Mouse (Mus musculus) lung, embryonic 15.5 days (tissue): ENCODE data around the gene Ccdc187. TPM values are rescaled to one million over a fixed set of nuclear protein-coding genes. Genes with fewer than 3 reads are reported as not detected.

Experiments used
- ATAC-seq: fragments of 200-750 bp; cut with Nextera tagmentation; 2 replicates; pipeline ENCODE4 v1.8.0; 2017; ENCODE audit warnings: moderate number of reproducible peaks, borderline replicate concordance; ENCODE audit not compliant: low FRiP score, low TSS enrichment; ENCODE audit errors: extremely low read depth
- H3K27ac ChIP-seq: fragments of 300-500 bp; sonication (generic); 2 replicates; pipeline ENCODE4 v1.5.1; 2015; ENCODE audit warnings: moderate library complexity, mild to moderate bottlenecking, inconsistent platforms
- H3K27me3 ChIP-seq: fragments of 300-500 bp; sonication (generic); 2 replicates; pipeline ENCODE4 v1.6.1; 2015; ENCODE audit warnings: inconsistent platforms
- H3K36me3 ChIP-seq: fragments of 300-500 bp; sonication (generic); 2 replicates; pipeline ENCODE4 v1.6.1; 2015; ENCODE audit warnings: inconsistent platforms
- H3K4me1 ChIP-seq: fragments of 300-500 bp; sonication (generic); 2 replicates; pipeline ENCODE4 v1.6.1; 2015; ENCODE audit warnings: inconsistent platforms
- H3K4me2 ChIP-seq: fragments of 300-500 bp; sonication (generic); 2 replicates; pipeline ENCODE4 v1.6.1; 2015; ENCODE audit warnings: inconsistent platforms, mild to moderate bottlenecking, moderate library complexity
- H3K4me3 ChIP-seq: fragments of 300-500 bp; sonication (generic); 2 replicates; pipeline ENCODE4 v1.5.1; 2015; ENCODE audit warnings: mild to moderate bottlenecking, inconsistent platforms
- H3K9ac ChIP-seq: fragments of 300-500 bp; sonication (generic); 2 replicates; pipeline ENCODE4 v1.6.1; 2015; ENCODE audit warnings: inconsistent platforms
- H3K9me3 ChIP-seq: fragments of 300-500 bp; sonication (generic); 2 replicates; pipeline ENCODE4 v1.6.1; 2016; ENCODE audit warnings: inconsistent platforms
- WGBS: fragments of 180-500 bp; shearing (Covaris S2); methylation state at CpG from one replicate; pipeline ENCODE4 v1.1.7; 2015; 5-methylcytosine and 5-hydroxymethylcytosine counted together
- polyA plus RNA-seq: library from polyadenylated mRNA; unstranded; fragments of >200 nt; fragmentation: Nextera tagmentation; extraction: Ambion mirVana; gene quantifications from 2 replicates; pipeline ENCODE4 v1.2.1, GENCODE M21; 2015

Gene Ccdc187
- polyA plus RNA-seq, 1 experiment from 2014 or later, result 0.34 TPM

DNA sequence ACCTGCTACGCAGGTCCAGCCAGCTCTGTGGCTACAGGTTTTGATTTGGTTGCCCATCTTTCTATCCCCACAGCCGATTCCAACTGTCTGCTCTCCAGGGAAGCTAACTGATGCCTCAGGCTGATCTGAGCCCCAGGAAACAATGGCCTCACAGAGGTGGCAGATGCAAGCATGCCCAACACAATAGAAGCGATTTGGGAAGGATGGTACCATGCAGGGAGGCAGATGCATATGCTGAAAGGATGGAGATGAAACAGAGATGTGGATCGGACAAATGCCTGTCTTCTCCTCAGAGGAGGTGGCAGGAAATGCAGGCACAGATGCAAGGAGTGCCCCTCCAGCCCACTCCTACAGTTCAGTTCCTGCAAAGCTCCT, 4.5 kb upstream of the Ccdc187 start:
- Histone ChIP-seq H3K4me1 (peaks cover 55% of the 10 kb centered on the region), H3K27me3 (no peaks in the 10 kb centered on the region), H3K4me2 (no peak overlapping the region), H3K9ac (no peak overlapping the region), H3K36me3 (no peaks in the 10 kb centered on the region), H3K9me3 (no peaks in the 10 kb centered on the region), H3K4me3 (no peak overlapping the region), H3K27ac (0 out of 2 replicates have a peak overlapping the region, but pooled peaks have one; percentile 31)
- WGBS, result 34% methylated on average over 4 of the region's 4 CpGs
- no peak for ATAC-seq

GRCm38 (mm10) chr2:26298208-26298855, 4.0 kb upstream of the Ccdc187 start:
- H3K36me3 ChIP-seq, result no peaks in the 10 kb centered on the region
- 0 out of 2 replicates have a peak overlapping the region, but pooled peaks have one; percentile 31 for H3K27ac ChIP-seq
- no peak overlapping the region for H3K4me3 ChIP-seq
- WGBS, result 6% methylated on average over 10 of the region's 10 CpGs
- H3K27me3 ChIP-seq, result no peaks in the 10 kb centered on the region
- no peaks in the 10 kb centered on the region for H3K9me3 ChIP-seq
- H3K4me2 ChIP-seq, result peak overlapping the region; percentile 35
- peaks cover 55% of the 10 kb centered on the region for H3K4me1 ChIP-seq
- no peak overlapping the region for H3K9ac ChIP-seq
- peak; percentile 50; the same call in 1 of the 2 replicates for ATAC-seq

GRCm38 (mm10) chr2:26296606-26297195, 2.3 kb upstream of the Ccdc187 start:
- Histone ChIP-seq H3K4me2 (no peak overlapping the region; the same call in 1 of the 2 replicates), H3K27ac (peak overlapping the region; percentile 59)

DNA sequence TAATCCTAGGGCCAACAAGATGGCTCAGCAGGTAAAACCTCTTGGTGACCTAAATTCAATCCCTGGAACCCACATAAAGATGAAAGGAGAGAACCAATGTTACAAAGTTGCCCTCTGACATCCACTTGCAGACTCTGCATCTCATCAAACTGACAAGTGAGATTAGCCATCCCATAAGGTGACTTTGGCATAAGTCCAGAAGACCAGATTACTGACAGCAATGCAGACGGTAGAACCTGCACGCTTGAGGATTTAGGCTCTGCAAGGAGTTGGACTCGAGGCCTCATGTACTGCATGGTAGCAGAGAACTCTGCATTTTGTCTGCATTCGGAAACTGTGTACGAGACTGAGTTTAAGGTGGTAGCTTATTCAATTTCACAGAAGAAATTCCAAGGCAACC, 4.2 kb downstream of the Ccdc187 start:
- Histone ChIP-seq H3K9ac (no peak overlapping the region), H3K4me3 (no peak overlapping the region), H3K4me1 (peaks cover 13% of the 10 kb centered on the region), H3K36me3 (no peaks in the 10 kb centered on the region), H3K9me3 (no peaks in the 10 kb centered on the region), H3K27me3 (no peaks in the 10 kb centered on the region), H3K27ac (no peak overlapping the region), H3K4me2 (no peak overlapping the region)
- 77% methylated on average over 5 of the region's 5 CpGs for WGBS
- ATAC-seq, result no peak

More at GRCm38 (mm10) chr2:26296606-26297195, 2.3 kb upstream of the Ccdc187 start:
- H3K4me3 ChIP-seq, result no peak overlapping the region
- WGBS, result 25% methylated on average over 6 of the region's 6 CpGs
- H3K9ac ChIP-seq, result no peak overlapping the region
- H3K4me1 ChIP-seq, result peaks cover 51% of the 10 kb centered on the region
- H3K27me3 ChIP-seq, result no peaks in the 10 kb centered on the region
- H3K36me3 ChIP-seq, result no peaks in the 10 kb centered on the region
- H3K9me3 ChIP-seq, result no peaks in the 10 kb centered on the region
- ATAC-seq, result peak; percentile 19; the same call in 1 of the 2 replicates

- Histone ChIP-seq H3K4me2 (no peak overlapping the region), H3K9me3 (no peaks in the 10 kb centered on the region), H3K9ac (no peak overlapping the region), H3K4me1 (peaks cover 13% of the 10 kb centered on the region), H3K4me3 (no peak overlapping the region), H3K36me3 (no peaks in the 10 kb centered on the region), H3K27me3 (no peaks in the 10 kb centered on the region), H3K27ac (no peak overlapping the region)
- WGBS, result 34% methylated on average over 7 of the region's 7 CpGs
- 0 out of 2 replicates have a peak, but pooled peaks have one; percentile 42 for ATAC-seq
These were observed 8.0 kb downstream of the Ccdc187 start for GRCm38 (mm10) chr2:26286391-26286790.

DNA sequence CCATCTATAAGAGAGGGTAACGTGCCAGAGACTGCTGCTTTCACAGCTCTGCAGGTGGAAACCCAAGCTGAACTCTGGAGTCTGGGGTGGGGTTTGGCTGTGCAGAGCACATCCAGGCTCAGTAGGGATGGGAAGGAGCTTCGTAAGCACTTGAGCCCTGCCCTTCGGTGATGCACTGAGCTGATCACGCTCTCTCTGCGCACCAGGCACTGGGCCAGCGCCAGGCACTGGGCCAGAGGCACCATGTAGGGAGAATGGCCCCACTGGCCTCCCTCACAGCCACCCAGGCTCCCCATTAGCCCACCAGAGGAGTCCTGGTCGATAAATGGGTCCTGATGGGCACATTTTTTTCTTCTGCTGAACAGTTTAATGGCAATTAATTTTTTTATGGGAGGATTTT, 8.6 kb downstream of the Ccdc187 start:
- ATAC-seq, result 0 out of 2 replicates have a peak, but pooled peaks have one; percentile 45
- H3K4me1 ChIP-seq, result peaks cover 13% of the 10 kb centered on the region
- 39% methylated on average over 7 of the region's 7 CpGs for WGBS

GRCm38 (mm10) chr2:26280594-26280993, 13.8 kb downstream of the Ccdc187 start:
- Histone ChIP-seq H3K27ac (no peak overlapping the region), H3K4me3 (no peak overlapping the region), H3K9me3 (no peaks in the 10 kb centered on the region), H3K4me2 (no peak overlapping the region), H3K36me3 (no peaks in the 10 kb centered on the region), H3K27me3 (no peaks in the 10 kb centered on the region), H3K9ac (no peak overlapping the region), H3K4me1 (peaks cover 4% of the 10 kb centered on the region)
- WGBS, result 72% methylated on average over 11 of the region's 11 CpGs
- no peak for ATAC-seq

More for the DNA sequence above, 8.6 kb downstream of the Ccdc187 start:
- Histone ChIP-seq H3K9me3 (no peaks in the 10 kb centered on the region), H3K27me3 (no peaks in the 10 kb centered on the region), H3K4me3 (no peak overlapping the region), H3K36me3 (no peaks in the 10 kb centered on the region), H3K4me2 (no peak overlapping the region), H3K27ac (no peak overlapping the region), H3K9ac (no peak overlapping the region)

GRCm38 (mm10) chr2:26279712-26280111, 14.6 kb downstream of the Ccdc187 start:
- Histone ChIP-seq H3K27me3 (no peaks in the 10 kb centered on the region), H3K4me2 (no peak overlapping the region), H3K36me3 (no peaks in the 10 kb centered on the region), H3K9me3 (no peaks in the 10 kb centered on the region), H3K27ac (no peak overlapping the region), H3K4me1 (no peaks in the 10 kb centered on the region), H3K4me3 (no peak overlapping the region), H3K9ac (no peak overlapping the region)
- ATAC-seq, result no peak
- WGBS, result 73% methylated on average over 3 of the region's 3 CpGs

GRCm38 (mm10) chr2:26273611-26274010, 20.7 kb downstream of the Ccdc187 start:
- Histone ChIP-seq H3K4me1 (no peaks in the 10 kb centered on the region), H3K9me3 (no peaks in the 10 kb centered on the region), H3K4me2 (no peak overlapping the region), H3K4me3 (no peak overlapping the region), H3K27ac (no peak overlapping the region), H3K9ac (no peak overlapping the region), H3K36me3 (no peaks in the 10 kb centered on the region), H3K27me3 (no peaks in the 10 kb centered on the region)
- 19% methylated on average over 7 of the region's 7 CpGs for WGBS
- ATAC-seq, result no peak

DNA sequence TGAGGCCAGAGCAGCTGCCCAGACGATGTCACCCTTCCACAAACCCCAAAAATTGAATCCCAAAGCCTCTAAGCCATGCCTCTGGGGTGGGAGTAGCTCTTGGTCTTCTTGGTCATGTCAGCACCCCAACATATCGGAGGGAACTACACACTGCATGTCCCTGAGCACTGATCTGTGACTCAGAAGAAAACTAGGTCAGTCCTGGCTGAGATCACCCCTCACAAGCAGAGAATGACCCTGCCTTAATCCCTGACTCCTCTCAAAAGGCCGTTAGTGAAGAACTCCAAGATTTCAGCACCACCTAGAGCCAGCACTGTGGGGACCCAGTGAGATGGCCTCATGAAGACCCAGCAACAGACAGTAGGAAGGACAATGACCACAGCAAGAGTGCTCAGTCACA, 26.1 kb downstream of the Ccdc187 start:
- Histone ChIP-seq H3K9ac (no peak overlapping the region), H3K4me2 (no peak overlapping the region), H3K36me3 (no peaks in the 10 kb centered on the region), H3K9me3 (no peaks in the 10 kb centered on the region), H3K27me3 (no peaks in the 10 kb centered on the region), H3K27ac (no peak overlapping the region), H3K4me1 (no peaks in the 10 kb centered on the region), H3K4me3 (no peak overlapping the region)
- ATAC-seq, result no peak
- WGBS, result 57% methylated on average over 3 of the region's 3 CpGs

DNA sequence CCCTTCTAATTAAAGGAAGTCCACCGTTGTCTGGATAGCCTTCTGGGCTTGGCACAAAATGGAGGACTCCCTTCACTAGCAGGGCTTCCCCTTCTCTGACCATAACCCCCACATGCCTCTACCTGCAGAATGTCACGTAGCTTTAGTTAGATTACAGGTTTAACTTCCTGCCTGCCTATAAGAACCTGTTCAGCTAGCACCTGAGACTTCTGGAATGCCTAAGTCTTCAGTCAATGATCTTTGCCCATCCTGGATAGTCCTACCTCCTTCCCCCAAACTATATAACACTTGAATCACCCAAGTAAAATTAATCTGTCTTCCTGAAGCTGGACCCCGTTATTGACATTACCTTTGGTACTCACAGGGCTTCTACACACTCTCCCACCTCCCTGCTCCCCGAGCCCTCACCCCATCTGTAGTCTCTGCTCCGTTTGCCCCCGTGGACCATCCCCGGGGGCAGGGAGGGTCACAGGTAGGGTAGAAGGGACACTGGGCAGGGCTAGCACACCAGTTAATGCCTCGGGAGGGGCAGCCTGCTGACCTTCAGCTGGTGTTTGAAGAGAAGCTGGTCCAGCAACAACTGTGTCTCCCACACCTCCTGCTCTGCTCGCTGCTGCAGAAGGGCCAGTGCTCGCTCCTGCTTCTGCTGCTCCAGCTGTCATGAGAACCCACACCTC, 28.2 kb downstream of the Ccdc187 start:
- H3K9me3 ChIP-seq, result no peaks in the 10 kb centered on the region

GRCm38 (mm10) chr2:26265095-26265494, 29.3 kb downstream of the Ccdc187 start:
- WGBS, result 58% methylated on average over 2 of the region's 2 CpGs
- no peak overlapping the region for H3K4me2 ChIP-seq
- ATAC-seq, result peak; percentile 31; the same call in 1 of the 2 replicates
- H3K36me3 ChIP-seq, result no peaks in the 10 kb centered on the region
- no peak overlapping the region for H3K27ac ChIP-seq
- no peaks in the 10 kb centered on the region for H3K4me1 ChIP-seq
- H3K4me3 ChIP-seq, result no peak overlapping the region
- no peaks in the 10 kb centered on the region for H3K27me3 ChIP-seq
- no peak overlapping the region for H3K9ac ChIP-seq
- no peaks in the 10 kb centered on the region for H3K9me3 ChIP-seq

More for the DNA sequence above, 28.2 kb downstream of the Ccdc187 start:
- Histone ChIP-seq H3K27me3 (no peaks in the 10 kb centered on the region), H3K9ac (no peak overlapping the region), H3K4me3 (no peak overlapping the region), H3K27ac (no peak overlapping the region), H3K4me2 (no peak overlapping the region), H3K4me1 (no peaks in the 10 kb centered on the region), H3K36me3 (no peaks in the 10 kb centered on the region)
- WGBS, result 62% methylated on average over 10 of the region's 10 CpGs
- ATAC-seq, result no peak
